Mouse (Mus musculus) intestine, postnatal 0 days (tissue): Measurements from ENCODE around the gene Zfp52. TPM values are rescaled to one million over a fixed set of nuclear protein-coding genes. Genes with fewer than 3 reads are reported as not detected.

Source experiments
- ATAC-seq: fragments of 200-750 bp; cut with Nextera tagmentation; 2 replicates; pipeline ENCODE4 v1.8.0; 2017; ENCODE audit warnings: mild to moderate bottlenecking, moderate TSS enrichment, moderate library complexity
- H3K27ac ChIP-seq: fragments of 300-500 bp; sonication (generic); 2 replicates; pipeline ENCODE4 v1.5.1; 2014; ENCODE audit warnings: mild to moderate bottlenecking, low read depth, low read length, moderate library complexity
- H3K27me3 ChIP-seq: fragments of 300-500 bp; sonication (generic); replicated peaks from 2 replicates; pipeline ENCODE4 v1.6.1; 2014; ENCODE audit warnings: low read length, mixed read lengths; ENCODE audit not compliant: control insufficient read depth, insufficient read depth
- H3K36me3 ChIP-seq: fragments of 300-500 bp; sonication (generic); 2 replicates; pipeline ENCODE4 v1.6.1; 2014; ENCODE audit warnings: mild to moderate bottlenecking, moderate library complexity; ENCODE audit not compliant: control insufficient read depth, insufficient read depth
- H3K4me1 ChIP-seq: fragments of 300-500 bp; sonication (generic); replicated peaks from 2 replicates; pipeline ENCODE4 v1.6.1; 2014; ENCODE audit warnings: antibody characterized with exemption, low read length, mixed read lengths; ENCODE audit not compliant: control insufficient read depth, insufficient read depth
- H3K4me2 ChIP-seq: fragments of 300-500 bp; sonication (generic); replicated peaks from 2 replicates; pipeline ENCODE4 v1.6.1; 2014; ENCODE audit warnings: low read depth, mild to moderate bottlenecking, moderate library complexity
- H3K4me3 ChIP-seq: fragments of 300-500 bp; sonication (generic); 2 replicates; pipeline ENCODE4 v1.5.1; 2014; ENCODE audit warnings: low read depth, low read length
- H3K9ac ChIP-seq: fragments of 300-500 bp; sonication (generic); 2 replicates; pipeline ENCODE4 v1.6.1; 2014; ENCODE audit warnings: mild to moderate bottlenecking, low read depth, low read length
- H3K9me3 ChIP-seq: fragments of 300-500 bp; sonication (generic); 2 replicates; pipeline ENCODE4 v1.6.1; 2016; ENCODE audit warnings: mixed run types; ENCODE audit not compliant: control insufficient read depth
- CTCF ChIP-seq: sonication (generic); IDR thresholded peaks from 2 replicates; pipeline ENCODE4 v1.5.1; 2016; ENCODE audit warnings: low read depth, mild to moderate bottlenecking, control low read depth, antibody characterized with exemption, moderate library complexity
- WGBS: fragments of 180-500 bp; shearing (Covaris S2); extraction: QIAGEN DNeasy Blood & Tissue Kit; methylation state at CpG from one replicate; pipeline ENCODE4 v1.1.7; 2014; 5-methylcytosine and 5-hydroxymethylcytosine counted together
- polyA plus RNA-seq: library from polyadenylated mRNA; unstranded; fragments of >200 nt; fragmentation: Nextera tagmentation; extraction: Ambion mirVana; gene quantifications from 2 replicates; pipeline ENCODE4 v1.2.1, GENCODE M21; 2015

Zfp52 gene
- polyA plus RNA-seq, 1 experiment from 2014 or later: 2.7 TPM

- TF ChIP-seq CTCF: no peak
- WGBS: 78% methylated on average over 5 of the region's 5 CpGs
- H3K36me3 ChIP-seq: no peaks in the 10 kb centered on the region
- no peak overlapping the region for H3K9ac ChIP-seq
- H3K4me2 ChIP-seq: no peak overlapping the region
- no peak overlapping the region for H3K27ac ChIP-seq
- H3K27me3 ChIP-seq: no peaks in the 10 kb centered on the region
- H3K9me3 ChIP-seq: no peaks in the 10 kb centered on the region
- no peak overlapping the region for H3K4me3 ChIP-seq
- no peak for ATAC-seq
- 0 out of 2 replicates have a peak, but pooled peaks cover 7% of the 10 kb centered on the region for H3K4me1 ChIP-seq
These were observed 4.6 kb upstream of the Zfp52 start for GRCm38 (mm10) chr17:21530645-21531330.

DNA sequence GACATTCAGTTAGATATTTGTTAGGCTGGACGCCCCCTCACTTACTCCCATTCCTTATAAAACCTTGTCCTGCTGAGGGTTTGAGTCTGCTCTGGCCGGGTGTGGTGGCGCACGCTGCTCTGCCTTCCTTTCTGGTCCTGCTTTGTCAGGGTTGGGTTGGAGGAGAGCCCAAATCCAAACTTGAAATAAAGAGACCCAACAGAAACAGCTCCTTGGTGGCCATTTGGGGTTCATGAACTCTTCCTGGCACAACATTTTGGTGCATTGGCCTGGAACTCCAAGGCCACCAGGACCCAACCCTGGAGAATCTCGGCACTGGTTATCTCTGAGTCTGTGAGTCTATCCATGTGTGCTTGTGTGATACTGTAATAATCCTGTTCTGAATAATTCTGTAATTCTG lies 3.7 kb upstream of the Zfp52 start:
- Histone ChIP-seq H3K27me3 (no peaks in the 10 kb centered on the region), H3K9ac (peak overlapping the region; percentile 94; the same call in 1 of the 2 replicates), H3K4me1 (0 out of 2 replicates have a peak, but pooled peaks cover 7% of the 10 kb centered on the region), H3K9me3 (no peaks in the 10 kb centered on the region), H3K27ac (peak overlapping the region; percentile 95; the same call in 1 of the 2 replicates), H3K36me3 (no peaks in the 10 kb centered on the region), H3K4me2 (peak overlapping the region; percentile 87), H3K4me3 (peak overlapping the region; percentile 86)
- no peak for ATAC-seq
- no peak for TF ChIP-seq CTCF
- WGBS: 62% methylated on average over 5 of the region's 5 CpGs

- Histone ChIP-seq H3K4me3 (peak overlapping the region; percentile 86), H3K9me3 (no peaks in the 10 kb centered on the region), H3K27ac (peak overlapping the region; percentile 95), H3K4me2 (peak overlapping the region; percentile 87), H3K27me3 (no peaks in the 10 kb centered on the region), H3K4me1 (0 out of 2 replicates have a peak, but pooled peaks cover 7% of the 10 kb centered on the region), H3K36me3 (no peaks in the 10 kb centered on the region), H3K9ac (peak overlapping the region; percentile 94)
- ATAC-seq: peak; percentile 81
- under 1% methylated on average over 54 of the region's 54 CpGs for WGBS
- peak; percentile 54 for TF ChIP-seq CTCF
These were observed 3.0 kb upstream of the Zfp52 start for GRCm38 (mm10) chr17:21532101-21532951.

- no peak for TF ChIP-seq CTCF
- Histone ChIP-seq H3K9me3 (no peaks in the 10 kb centered on the region), H3K9ac (no peak overlapping the region), H3K4me2 (no peak overlapping the region; the same call in 1 of the 2 replicates), H3K36me3 (no peaks in the 10 kb centered on the region), H3K4me3 (no peak overlapping the region), H3K4me1 (0 out of 2 replicates have a peak, but pooled peaks cover 7% of the 10 kb centered on the region), H3K27ac (no peak overlapping the region), H3K27me3 (no peaks in the 10 kb centered on the region)
- ATAC-seq: no peak
- WGBS: 85% methylated on average over 1 of the region's 1 CpGs
These were observed 1.4 kb upstream of the Zfp52 start for GRCm38 (mm10) chr17:21533961-21534360.

GRCm38 (mm10) chr17:21534460-21535095 lies 761 bp upstream of the Zfp52 start:
- Histone ChIP-seq H3K4me1 (0 out of 2 replicates have a peak, but pooled peaks cover 7% of the 10 kb centered on the region), H3K9ac (no peak overlapping the region), H3K27me3 (no peaks in the 10 kb centered on the region), H3K36me3 (no peaks in the 10 kb centered on the region), H3K27ac (no peak overlapping the region), H3K4me3 (no peak overlapping the region), H3K4me2 (peak overlapping the region; percentile 78), H3K9me3 (no peaks in the 10 kb centered on the region)
- ATAC-seq: peak; percentile 45
- TF ChIP-seq CTCF: peak; percentile 90
- WGBS: 17% methylated on average over 4 of the region's 4 CpGs

DNA sequence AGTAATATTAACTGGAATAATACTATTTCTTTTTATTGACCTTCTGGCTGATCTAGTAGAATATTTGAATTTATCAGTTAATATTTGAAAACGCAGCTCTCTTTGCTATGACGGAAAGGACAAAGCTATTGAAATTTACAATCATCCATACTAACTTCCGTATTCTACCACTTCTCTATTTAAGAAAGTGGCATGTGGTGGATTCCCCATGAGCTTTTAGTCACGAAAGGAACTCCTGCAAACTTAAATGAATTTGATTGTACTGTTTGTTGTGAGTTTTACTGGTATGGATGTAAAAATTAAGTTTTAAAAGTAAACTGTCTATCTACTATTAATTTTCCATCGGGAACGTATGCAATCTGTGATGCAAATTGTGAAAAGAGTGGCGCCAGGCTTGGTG lies 757 bp downstream of the Zfp52 start:
- TF ChIP-seq CTCF: no peak
- H3K36me3 ChIP-seq: no peaks in the 10 kb centered on the region

More for the DNA sequence above, 757 bp downstream of the Zfp52 start:
- ATAC-seq: no peak
- Histone ChIP-seq H3K4me3 (peak overlapping the region; percentile 54), H3K27me3 (no peaks in the 10 kb centered on the region), H3K27ac (no peak overlapping the region), H3K9ac (peak overlapping the region; percentile 45), H3K4me1 (0 out of 2 replicates have a peak, but pooled peaks cover 7% of the 10 kb centered on the region), H3K9me3 (no peaks in the 10 kb centered on the region), H3K4me2 (peak overlapping the region; percentile 78)
- WGBS: 38% methylated on average over 7 of the region's 7 CpGs
